In genomic region chr19:32346176-32346575, GRCm38 (mm10) we compare ENCODE assay signal across 9 mouse cellular contexts. TPM values are rescaled to one million over a fixed set of nuclear protein-coding genes. Genes with fewer than 3 reads are reported as not detected.
DNase-seq lines count a peak whose midpoint lies in the region; ATAC-seq lines count a peak whose summit lies in the region.
"Had no signal": no experiment of that assay in that cellular context is flagged by ENCODE, and none has a peak within 500 bp of the region (broad histone marks: within the 10 kb centered on the region; RNA-seq: fewer than 3 reads in every experiment).

No protein-coding gene starts in this region.

- H3K36me3 ChIP-seq in embryonic facial prominence, embryonic 11.5 days (replicated peaks; ENCODE audit: control insufficient read depth, insufficient read depth, low read depth, low read length), result no peaks in the 10 kb centered on the region
- H3K36me3 ChIP-seq in hindbrain, embryonic 15.5 days, result no peaks in the 10 kb centered on the region
- no peaks in the 10 kb centered on the region for H3K36me3 ChIP-seq in liver, embryonic 13.5 days
- no peaks in the 10 kb centered on the region for H3K36me3 ChIP-seq in midbrain, embryonic 16.5 days (ENCODE audit: control insufficient read depth, insufficient read depth, low read length)
- H3K36me3 ChIP-seq: midbrain, embryonic 12.5 days had no signal

- no peak overlapping the region for H3K9ac ChIP-seq in embryonic facial prominence, embryonic 11.5 days (replicated peaks; ENCODE audit: low read length)
- H3K9ac ChIP-seq in hindbrain, embryonic 15.5 days, result no peak overlapping the region
- no peak overlapping the region for H3K9ac ChIP-seq in liver, embryonic 13.5 days
- H3K9ac ChIP-seq in midbrain, embryonic 16.5 days (ENCODE audit: low read depth, low read length), result no peak overlapping the region
- H3K9ac ChIP-seq: midbrain, embryonic 12.5 days had no signal

- H3K4me2 ChIP-seq in embryonic facial prominence, embryonic 11.5 days (ENCODE audit: low read depth, low read length), result no peak overlapping the region
- no peak overlapping the region for H3K4me2 ChIP-seq in hindbrain, embryonic 15.5 days
- H3K4me2 ChIP-seq in liver, embryonic 13.5 days, result peak overlapping the region; percentile 32; the same call in 1 of the 2 replicates
- no peak overlapping the region for H3K4me2 ChIP-seq in midbrain, embryonic 16.5 days (ENCODE audit: low read length)
- H3K4me2 ChIP-seq: midbrain, embryonic 12.5 days had no signal

- no peaks in the 10 kb centered on the region for H3K9me3 ChIP-seq in embryonic facial prominence, embryonic 11.5 days (replicated peaks; ENCODE audit: control insufficient read depth, low read length)
- H3K9me3 ChIP-seq in hindbrain, embryonic 15.5 days, result no peaks in the 10 kb centered on the region
- H3K9me3 ChIP-seq in liver, embryonic 13.5 days (replicated peaks), result no peaks in the 10 kb centered on the region
- no peaks in the 10 kb centered on the region for H3K9me3 ChIP-seq in midbrain, embryonic 16.5 days (replicated peaks; ENCODE audit: control insufficient read depth, low read length, poor library complexity, severe bottlenecking)
- H3K9me3 ChIP-seq: midbrain, embryonic 12.5 days had no signal

- H3K27ac ChIP-seq in embryonic facial prominence, embryonic 11.5 days (replicated peaks; ENCODE audit: low read depth, low read length), result no peak overlapping the region
- H3K27ac ChIP-seq in hindbrain, embryonic 15.5 days (replicated peaks), result peak overlapping the region; percentile 61
- H3K27ac ChIP-seq in liver, embryonic 13.5 days, result peak overlapping the region; percentile 44
- no peak overlapping the region for H3K27ac ChIP-seq in midbrain, embryonic 16.5 days (ENCODE audit: low read length)
- H3K27ac ChIP-seq: midbrain, embryonic 12.5 days had no signal

- H3K4me1 ChIP-seq in embryonic facial prominence, embryonic 11.5 days (ENCODE audit: control insufficient read depth, insufficient read depth, low read length), result no peaks in the 10 kb centered on the region
- H3K4me1 ChIP-seq in hindbrain, embryonic 15.5 days (replicated peaks), result peaks cover 29% of the 10 kb centered on the region
- peaks cover 64% of the 10 kb centered on the region for H3K4me1 ChIP-seq in liver, embryonic 13.5 days (replicated peaks)
- H3K4me1 ChIP-seq in midbrain, embryonic 16.5 days (ENCODE audit: control insufficient read depth, insufficient read depth, low read length), result peaks cover 19% of the 10 kb centered on the region

- no peak for ATAC-seq in embryonic facial prominence, embryonic 11.5 days (replicated peaks; ENCODE audit: insufficient number of reproducible peaks, low FRiP score, low TSS enrichment, low read depth)
- ATAC-seq in hindbrain, embryonic 15.5 days (ENCODE audit: low FRiP score, low read depth), result no peak
- no peak for ATAC-seq in liver, embryonic 13.5 days (ENCODE audit: low read depth)
- no peak for ATAC-seq in midbrain, embryonic 16.5 days

- WGBS in embryonic facial prominence, embryonic 11.5 days, result 13% methylated on average over 3 of the region's 3 CpGs
- 22% methylated on average over 3 of the region's 3 CpGs for WGBS in hindbrain, embryonic 15.5 days
- 62% methylated on average over 3 of the region's 3 CpGs for WGBS in liver, embryonic 13.5 days (ENCODE audit: insufficient replicate concordance)
- 23% methylated on average over 3 of the region's 3 CpGs for WGBS in midbrain, embryonic 16.5 days

- DNase-seq in layer of hippocampus, adult 18-20 months (ENCODE audit: low spot score in 2 of 2), result peak; percentile 23 to 66
- no peak for DNase-seq in layer of hippocampus, adult 11-12 months (ENCODE audit: low spot score)
- DNase-seq in embryonic facial prominence, embryonic 11.5 days (ENCODE audit: low spot score), result peak; percentile 70
- DNase-seq in liver, embryonic 13.5 days, result no peak
- DNase-seq in cerebellum, postnatal 10 days, result no peak
- DNase-seq in right cerebral cortex, postnatal 25 days, result no peak

- no peaks in the 10 kb centered on the region for H3K27me3 ChIP-seq in embryonic facial prominence, embryonic 11.5 days (ENCODE audit: control insufficient read depth, insufficient read depth, low read length)
- H3K27me3 ChIP-seq in hindbrain, embryonic 15.5 days, result no peaks in the 10 kb centered on the region
- H3K27me3 ChIP-seq in liver, embryonic 13.5 days, result no peaks in the 10 kb centered on the region
- no peaks in the 10 kb centered on the region for H3K27me3 ChIP-seq in midbrain, embryonic 16.5 days (ENCODE audit: control insufficient read depth, insufficient read depth, low read depth, low read length)
- H3K27me3 ChIP-seq: midbrain, embryonic 12.5 days had no signal

- H3K4me3 ChIP-seq in embryonic facial prominence, embryonic 11.5 days (ENCODE audit: low read depth, low read length), result no peak overlapping the region
- no peak overlapping the region for H3K4me3 ChIP-seq in hindbrain, embryonic 15.5 days
- no peak overlapping the region for H3K4me3 ChIP-seq in liver, embryonic 13.5 days (replicated peaks)
- H3K4me3 ChIP-seq in midbrain, embryonic 16.5 days (ENCODE audit: low read depth, low read length), result no peak overlapping the region
- H3K4me3 ChIP-seq: midbrain, embryonic 12.5 days had no signal

RNA-seq across cellular contexts. Expression of gene Sgms1, which starts 43.3 kb away (rescaled TPM):
- total RNA-seq in layer of hippocampus, adult 18-20 months (2021), result 10 to 100 TPM; 47.5 to 59.8 TPM
- 12.2 and 15.3 TPM in 2 replicates for polyA plus RNA-seq in embryonic facial prominence, embryonic 11.5 days (2014; fragmentation: Nextera tagmentation; extraction: Ambion mirVana)
- 21.7 and 22.7 TPM in 2 replicates for polyA plus RNA-seq in hindbrain, embryonic 15.5 days (2015; fragmentation: Nextera tagmentation; extraction: Ambion mirVana)
- polyA plus RNA-seq in liver, embryonic 13.5 days (2015; fragmentation: Nextera tagmentation; extraction: Ambion mirVana), result 23.4 and 28.0 TPM in 2 replicates
- polyA plus RNA-seq in midbrain, embryonic 16.5 days (2015; fragmentation: Nextera tagmentation; extraction: Ambion mirVana), result 20.2 and 21.5 TPM in 2 replicates

Comparison
In these comparisons a context has a peak if more than half of its experiments do, and no peak if none do; other contexts are left out.
1. DNase-seq: peak in layer of hippocampus, adult 18-20 months (2 of 2) and embryonic facial prominence, embryonic 11.5 days (single experiment); none in layer of hippocampus, adult 11-12 months (single experiment), liver, embryonic 13.5 days (single experiment), cerebellum, postnatal 10 days (0 of 2) and right cerebral cortex, postnatal 25 days (single experiment).
2. H3K27ac ChIP-seq: peak in hindbrain, embryonic 15.5 days (single experiment) and liver, embryonic 13.5 days (single experiment); none in embryonic facial prominence, embryonic 11.5 days (single experiment) and midbrain, embryonic 16.5 days (single experiment).